Mouse (Mus musculus): ENCODE measurements at regions not wholly inside any gene's neighbourhood (a gene's known extent, or its start where the extent isn't known, plus 50 kb on each side); places are given as distances from the start of the nearest gene placed in this dataset.

DNA sequence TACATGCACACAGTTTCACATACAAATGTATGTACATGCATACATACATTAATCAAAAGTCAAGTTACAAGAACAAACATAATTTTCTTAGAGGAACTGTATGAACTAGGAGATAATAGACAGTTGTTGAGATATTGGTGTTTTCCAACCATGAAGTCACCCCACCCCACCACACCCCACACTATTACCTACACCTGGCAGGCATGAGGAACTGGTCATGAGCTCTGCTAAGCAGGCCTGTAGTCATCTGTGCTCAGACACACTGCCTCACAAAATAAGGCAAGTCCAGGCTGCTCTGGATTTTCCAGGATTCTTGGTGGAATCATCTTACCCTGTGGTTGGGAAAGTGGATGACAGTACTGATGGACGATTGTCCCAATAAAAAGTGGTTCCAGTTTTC, 347.6 kb upstream of the Klhl29 start:
- TF ChIP-seq POLR2A (IDR thresholded peaks at IDR 0.05; ENCODE audit: insufficient read depth, low read depth, low read length) (no peak), CTCF (IDR thresholded peaks at IDR 0.05) (no peak), EP300 (IDR thresholded peaks at IDR 0.05; ENCODE audit: insufficient read depth, low read depth, low read length) (no peak)

All from heart, adult 2 months (tissue).